Mouse (Mus musculus) heart, embryonic 15.5 days (tissue): Measurements from ENCODE around the gene Atp11a. TPM values are rescaled to one million over a fixed set of nuclear protein-coding genes. Genes with fewer than 3 reads are reported as not detected.

Experiments used
- ATAC-seq: fragments of 200-750 bp; cut with Nextera tagmentation; replicated peaks from 2 replicates; pipeline ENCODE4 v1.8.0; 2017; ENCODE audit warnings: low read depth, moderate TSS enrichment; ENCODE audit not compliant: insufficient number of reproducible peaks, insufficient read depth, low FRiP score
- H3K27ac ChIP-seq: fragments of 300-500 bp; sonication (generic); 2 replicates; pipeline ENCODE4 v1.5.1; 2015; ENCODE audit warnings: mild to moderate bottlenecking, inconsistent platforms
- H3K27me3 ChIP-seq: fragments of 300-500 bp; sonication (generic); 2 replicates; pipeline ENCODE4 v1.6.1; 2015; ENCODE audit warnings: inconsistent platforms
- H3K36me3 ChIP-seq: fragments of 300-500 bp; sonication (generic); 2 replicates; pipeline ENCODE4 v1.6.1; 2015; ENCODE audit warnings: mild to moderate bottlenecking, inconsistent platforms
- H3K4me1 ChIP-seq: fragments of 300-500 bp; sonication (generic); replicated peaks from 2 replicates; pipeline ENCODE4 v1.6.1; 2015; ENCODE audit warnings: inconsistent platforms
- H3K4me2 ChIP-seq: fragments of 300-500 bp; sonication (generic); 2 replicates; pipeline ENCODE4 v1.6.1; 2015; ENCODE audit warnings: inconsistent platforms, mild to moderate bottlenecking, moderate library complexity
- H3K4me3 ChIP-seq: fragments of 300-500 bp; sonication (generic); 2 replicates; pipeline ENCODE4 v1.5.1; 2015; ENCODE audit warnings: mild to moderate bottlenecking, inconsistent platforms
- H3K9ac ChIP-seq: fragments of 300-500 bp; sonication (generic); 2 replicates; pipeline ENCODE4 v1.6.1; 2015; ENCODE audit warnings: mild to moderate bottlenecking, inconsistent platforms
- H3K9me3 ChIP-seq: fragments of 300-500 bp; sonication (generic); replicated peaks from 2 replicates; pipeline ENCODE4 v1.6.1; 2016; ENCODE audit warnings: inconsistent platforms
- WGBS: fragments of 180-500 bp; shearing (Covaris S2); methylation state at CpG from one replicate; pipeline ENCODE4 v1.1.7; 2015; ENCODE audit warnings: mixed read lengths; 5-methylcytosine and 5-hydroxymethylcytosine counted together
- polyA plus RNA-seq: library from polyadenylated mRNA; unstranded; fragments of >200 nt; fragmentation: Nextera tagmentation; extraction: Ambion mirVana; gene quantifications from 2 replicates; pipeline ENCODE4 v1.2.1, GENCODE M21; 2015

Gene Atp11a
- polyA plus RNA-seq, result 14.1 and 15.9 TPM in 2 replicates

DNA sequence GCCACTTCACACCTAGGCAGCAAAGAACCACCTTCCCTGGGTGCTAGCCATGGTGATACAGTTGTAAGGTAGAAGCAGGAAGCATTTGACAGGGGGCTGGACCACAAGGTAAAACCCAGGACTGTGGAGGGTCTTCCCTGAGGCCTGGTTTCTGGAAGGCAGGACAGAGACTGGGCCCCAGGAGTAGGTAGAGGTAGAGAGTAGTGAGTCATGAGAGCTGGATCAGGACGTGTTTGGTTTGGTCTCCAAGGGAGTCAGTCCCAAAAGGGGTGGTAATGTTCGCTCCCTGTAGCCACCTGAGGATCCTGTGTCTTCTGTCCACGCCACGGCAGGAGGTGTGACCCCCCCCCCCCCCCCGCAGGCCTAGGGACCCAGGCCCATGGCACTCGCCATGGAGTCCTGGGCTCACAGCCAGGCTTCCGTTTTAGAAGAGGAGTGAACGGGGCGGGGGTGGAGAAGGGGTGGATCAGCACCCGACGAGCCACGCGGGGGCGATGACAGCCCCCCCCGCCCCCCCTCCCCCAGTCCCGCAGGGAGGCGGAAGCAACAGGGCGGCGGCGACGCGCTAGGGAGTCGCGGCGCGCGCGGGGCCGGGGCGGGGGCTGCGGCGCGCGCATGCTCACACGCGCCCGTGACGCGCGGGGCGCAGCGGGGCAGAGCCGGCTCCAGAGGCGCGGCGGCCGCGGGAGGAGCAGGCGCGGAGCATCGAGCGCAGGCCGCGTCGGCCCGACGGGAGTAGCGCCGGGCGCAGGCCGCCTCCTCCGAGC, at the start of gene Atp11a:
Atp11a (plus strand) TSS at position 624 of the 767 bp plus-strand sequence.
- Histone ChIP-seq H3K27me3 (no peaks in the 10 kb centered on the region), H3K27ac (peak within 1 kb of the TSS; percentile 86), H3K4me2 (peak within 1 kb of the TSS; percentile 94), H3K4me1 (peaks cover 39% of the 10 kb centered on the region), H3K4me3 (peak within 1 kb of the TSS; percentile 84), H3K9me3 (no peaks in the 10 kb centered on the region), H3K9ac (peak within 1 kb of the TSS; percentile 97), H3K36me3 (no peaks in the 10 kb centered on the region)
- 2% methylated on average over 33 of the region's 62 CpGs for WGBS
- peak; percentile 85 for ATAC-seq

DNA sequence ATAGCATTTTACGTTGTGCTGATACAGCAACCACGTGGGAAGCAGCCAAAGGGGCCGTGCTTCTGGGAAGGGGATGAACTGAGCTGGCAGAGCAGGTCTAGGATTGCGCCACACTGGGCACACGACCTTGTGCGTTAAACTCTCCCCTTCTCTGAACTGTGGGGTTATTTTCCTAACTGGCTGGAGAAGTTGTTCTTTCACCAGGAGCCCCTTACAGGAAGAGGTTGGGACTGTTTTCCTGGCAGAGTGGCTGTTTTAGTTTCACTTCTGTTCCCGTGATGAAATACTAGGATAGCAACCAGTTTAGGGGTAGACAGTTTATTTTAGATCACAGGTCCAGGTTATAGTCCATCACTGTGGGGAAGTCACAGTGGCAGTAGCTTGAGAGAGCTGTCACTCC, 45.2 kb upstream of the Atp11a start:
- no peaks in the 10 kb centered on the region for H3K36me3 ChIP-seq
- 68% methylated on average over 7 of the region's 7 CpGs for WGBS
- H3K27ac ChIP-seq, result no peak overlapping the region
- no peak overlapping the region for H3K9ac ChIP-seq
- ATAC-seq, result no peak
- no peaks in the 10 kb centered on the region for H3K4me1 ChIP-seq
- no peaks in the 10 kb centered on the region for H3K27me3 ChIP-seq
- H3K4me2 ChIP-seq, result no peak overlapping the region
- H3K4me3 ChIP-seq, result no peak overlapping the region
- H3K9me3 ChIP-seq, result no peaks in the 10 kb centered on the region

DNA sequence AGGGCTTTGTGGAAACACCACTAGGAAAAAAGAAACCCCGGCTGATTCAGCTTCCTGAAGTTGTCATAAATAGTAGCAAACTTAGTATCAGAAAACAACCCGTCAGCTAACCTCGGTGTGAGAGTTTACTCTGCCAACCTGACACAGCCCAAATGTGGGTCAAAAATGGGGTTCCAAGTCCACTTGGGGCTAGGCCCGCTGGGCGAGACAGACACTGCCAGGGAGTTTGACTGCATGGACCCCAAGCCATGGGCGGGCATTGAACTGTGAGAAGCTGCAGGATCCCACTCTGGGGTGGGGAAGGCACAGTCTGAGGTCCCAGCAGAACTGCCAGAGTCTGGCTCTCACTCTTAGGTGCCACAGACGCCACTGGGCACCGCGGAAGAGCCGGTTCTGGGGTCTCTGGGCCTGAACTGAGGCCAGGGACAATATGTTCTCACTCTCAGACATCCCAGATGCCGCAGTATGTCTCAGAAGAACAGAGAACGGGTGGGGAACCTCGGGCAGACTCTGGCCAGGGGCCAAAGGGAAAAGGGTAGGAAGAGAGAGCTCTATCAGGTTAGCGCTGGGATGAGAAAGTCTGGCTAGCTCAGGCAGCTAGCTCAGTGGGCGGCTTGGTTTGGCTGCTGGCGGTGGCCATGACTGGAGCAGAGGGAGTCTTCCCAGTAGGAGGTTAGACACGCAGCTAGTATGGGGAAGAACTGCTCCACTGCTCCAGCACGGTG, 40.8 kb upstream of the Atp11a start:
- Histone ChIP-seq H3K36me3 (no peaks in the 10 kb centered on the region), H3K27ac (no peak overlapping the region)
- WGBS, result 79% methylated on average over 18 of the region's 18 CpGs

DNA sequence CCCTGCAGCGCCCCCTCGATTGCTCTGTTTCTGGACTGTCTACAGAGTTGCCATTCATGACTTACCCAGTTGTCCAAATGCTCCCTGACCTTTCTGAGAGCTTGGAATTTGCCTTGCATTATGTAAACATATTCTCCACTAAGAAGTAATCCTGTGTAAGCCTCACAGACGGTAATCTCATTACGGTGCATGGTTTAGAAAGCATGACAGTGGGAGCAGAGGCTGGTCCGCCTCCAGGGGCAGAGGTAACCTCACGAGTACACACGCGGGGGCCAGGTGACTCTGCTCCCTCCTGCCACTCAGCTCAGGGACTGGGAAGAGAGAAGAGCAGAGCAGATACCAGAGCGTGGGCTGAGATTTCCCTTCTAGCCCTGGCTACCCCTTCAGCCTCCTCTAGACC, 37.7 kb upstream of the Atp11a start:
- Histone ChIP-seq H3K27me3 (no peaks in the 10 kb centered on the region), H3K4me3 (no peak overlapping the region), H3K4me1 (no peaks in the 10 kb centered on the region), H3K36me3 (no peaks in the 10 kb centered on the region), H3K9me3 (no peaks in the 10 kb centered on the region), H3K27ac (no peak overlapping the region), H3K9ac (no peak overlapping the region), H3K4me2 (no peak overlapping the region)
- no peak for ATAC-seq
- WGBS, result 63% methylated on average over 9 of the region's 9 CpGs

More for the DNA sequence above, 40.8 kb upstream of the Atp11a start:
- no peak for ATAC-seq
- H3K4me3 ChIP-seq, result no peak overlapping the region
- no peak overlapping the region for H3K9ac ChIP-seq
- no peaks in the 10 kb centered on the region for H3K9me3 ChIP-seq
- H3K4me1 ChIP-seq, result no peaks in the 10 kb centered on the region
- H3K27me3 ChIP-seq, result no peaks in the 10 kb centered on the region
- H3K4me2 ChIP-seq, result no peak overlapping the region

DNA sequence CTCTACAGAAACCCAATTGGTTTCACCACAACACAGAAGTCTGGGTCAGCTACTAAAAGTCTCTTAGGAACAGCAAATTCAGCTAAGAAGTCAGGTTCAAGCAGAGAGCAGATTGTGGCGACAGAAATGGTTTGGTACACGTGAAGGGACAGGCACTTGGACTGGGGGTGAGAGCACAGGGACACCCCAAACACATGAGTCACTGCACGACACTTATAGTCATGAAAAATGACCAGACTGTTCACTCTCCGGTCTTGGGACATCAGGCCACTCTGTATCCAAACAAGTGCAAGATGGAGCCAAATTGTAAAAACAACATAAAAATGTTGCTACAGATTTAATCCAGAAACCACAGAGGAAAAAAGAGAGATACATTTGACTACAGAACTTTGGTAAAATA, 28.2 kb upstream of the Atp11a start:
- H3K36me3 ChIP-seq, result no peaks in the 10 kb centered on the region
- no peaks in the 10 kb centered on the region for H3K9me3 ChIP-seq
- no peak overlapping the region for H3K9ac ChIP-seq
- 70% methylated on average over 4 of the region's 4 CpGs for WGBS
- H3K27ac ChIP-seq, result no peak overlapping the region
- H3K27me3 ChIP-seq, result no peaks in the 10 kb centered on the region
- no peaks in the 10 kb centered on the region for H3K4me1 ChIP-seq
- no peak for ATAC-seq
- H3K4me3 ChIP-seq, result no peak overlapping the region
- no peak overlapping the region for H3K4me2 ChIP-seq

DNA sequence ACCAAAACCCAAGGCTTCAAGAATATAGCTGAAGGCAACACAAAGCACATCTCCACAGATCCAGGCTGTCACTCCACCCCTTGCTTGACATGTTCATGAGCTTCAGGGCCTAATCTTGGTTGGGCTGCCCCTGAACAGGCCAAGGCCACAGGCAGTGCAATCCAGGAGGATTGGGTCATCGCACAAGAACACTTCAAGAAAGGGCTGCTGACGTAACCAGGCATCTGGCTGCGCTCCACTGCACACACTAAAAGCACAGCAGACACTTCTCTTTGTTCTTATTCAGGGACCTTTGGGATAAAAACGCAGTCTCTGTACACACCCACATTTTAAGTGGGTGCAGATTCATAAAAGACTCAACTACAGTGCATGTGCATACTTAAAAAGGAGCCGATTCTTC, 26.0 kb upstream of the Atp11a start:
- Histone ChIP-seq H3K4me2 (no peak overlapping the region), H3K4me1 (no peaks in the 10 kb centered on the region), H3K27me3 (no peaks in the 10 kb centered on the region), H3K27ac (no peak overlapping the region), H3K9ac (no peak overlapping the region), H3K36me3 (no peaks in the 10 kb centered on the region), H3K9me3 (no peaks in the 10 kb centered on the region), H3K4me3 (no peak overlapping the region)
- no peak for ATAC-seq
- WGBS, result 69% methylated on average over 5 of the region's 5 CpGs

DNA sequence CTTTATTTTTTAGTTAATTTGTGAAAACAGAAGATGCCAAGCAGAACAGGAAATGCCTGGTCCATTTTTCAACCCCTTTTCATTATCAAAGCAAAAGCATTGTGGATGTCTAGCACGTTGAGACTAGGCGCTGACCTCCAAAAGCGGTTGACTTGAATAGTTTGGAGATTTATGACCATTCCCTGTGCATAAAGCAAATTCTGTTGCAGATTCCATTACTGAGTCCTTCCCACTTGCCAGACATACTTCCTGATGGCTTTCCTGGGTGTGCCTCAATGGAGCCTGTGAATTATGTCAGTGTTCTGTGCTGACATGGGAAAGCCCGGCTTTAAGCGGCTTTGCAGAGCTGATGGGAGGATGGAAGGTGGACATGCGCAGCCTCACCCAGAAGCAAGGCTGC, 24.4 kb upstream of the Atp11a start:
- no peak overlapping the region for H3K4me2 ChIP-seq
- no peaks in the 10 kb centered on the region for H3K36me3 ChIP-seq
- no peak overlapping the region for H3K9ac ChIP-seq
- 81% methylated on average over 6 of the region's 6 CpGs for WGBS
- H3K4me1 ChIP-seq, result no peaks in the 10 kb centered on the region
- H3K9me3 ChIP-seq, result no peaks in the 10 kb centered on the region
- no peaks in the 10 kb centered on the region for H3K27me3 ChIP-seq
- no peak overlapping the region for H3K4me3 ChIP-seq
- ATAC-seq, result no peak
- H3K27ac ChIP-seq, result no peak overlapping the region

DNA sequence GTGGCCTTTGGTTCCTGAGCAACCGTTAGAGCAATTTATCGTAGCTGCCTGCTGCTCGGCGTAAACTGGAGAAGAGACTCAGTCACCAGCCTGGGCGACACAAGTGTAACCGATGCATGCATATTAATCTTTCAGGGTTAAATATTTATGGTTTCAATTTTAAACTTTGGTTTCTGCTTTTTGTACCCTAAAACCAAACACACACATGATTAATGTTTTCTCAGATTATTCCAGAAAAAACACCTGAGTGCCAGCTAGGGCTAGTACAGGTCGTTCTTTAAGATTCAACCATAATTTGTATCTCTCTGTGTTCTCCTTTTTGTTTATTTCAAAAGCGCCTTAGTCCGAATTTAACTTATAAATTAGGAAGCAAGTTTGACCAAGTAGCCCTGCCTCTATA, 17.7 kb upstream of the Atp11a start:
- H3K4me2 ChIP-seq, result no peak overlapping the region

DNA sequence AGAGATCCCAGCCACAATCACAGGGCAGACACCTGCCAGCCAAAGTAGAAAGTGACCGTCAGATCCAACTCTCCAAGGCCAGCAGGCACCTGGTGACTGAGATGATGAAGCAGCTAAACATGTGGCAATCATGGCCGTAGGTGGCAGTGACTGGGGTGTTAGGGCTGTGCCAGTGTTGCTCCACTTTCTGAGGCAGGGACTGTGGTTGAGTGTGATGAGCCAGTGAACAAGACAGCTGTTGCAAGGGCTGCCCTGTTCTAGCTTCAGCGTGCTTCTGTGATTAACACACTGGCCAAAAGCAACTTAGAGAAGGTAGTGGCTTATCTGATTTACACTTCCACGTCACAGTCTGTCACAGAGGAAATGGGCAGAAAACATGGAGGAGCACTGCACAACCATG, 13.4 kb upstream of the Atp11a start:
- no peak overlapping the region for H3K9ac ChIP-seq
- no peak overlapping the region for H3K4me2 ChIP-seq
- 71% methylated on average over 4 of the region's 4 CpGs for whole genome bisulfite sequencing
- no peak overlapping the region for H3K27ac ChIP-seq
- no peaks in the 10 kb centered on the region for H3K27me3 ChIP-seq
- H3K36me3 ChIP-seq, result no peaks in the 10 kb centered on the region
- H3K4me3 ChIP-seq, result no peak overlapping the region
- ATAC-seq, result no peak
- H3K4me1 ChIP-seq, result no peaks in the 10 kb centered on the region
- H3K9me3 ChIP-seq, result no peaks in the 10 kb centered on the region

More for the DNA sequence above, 17.7 kb upstream of the Atp11a start:
- no peak overlapping the region for H3K27ac ChIP-seq
- no peaks in the 10 kb centered on the region for H3K9me3 ChIP-seq
- peaks cover 4% of the 10 kb centered on the region for H3K27me3 ChIP-seq
- WGBS, result 87% methylated on average over 9 of the region's 9 CpGs
- no peak overlapping the region for H3K9ac ChIP-seq
- no peak for ATAC-seq
- no peaks in the 10 kb centered on the region for H3K36me3 ChIP-seq
- H3K4me1 ChIP-seq, result no peaks in the 10 kb centered on the region
- H3K4me3 ChIP-seq, result no peak overlapping the region

DNA sequence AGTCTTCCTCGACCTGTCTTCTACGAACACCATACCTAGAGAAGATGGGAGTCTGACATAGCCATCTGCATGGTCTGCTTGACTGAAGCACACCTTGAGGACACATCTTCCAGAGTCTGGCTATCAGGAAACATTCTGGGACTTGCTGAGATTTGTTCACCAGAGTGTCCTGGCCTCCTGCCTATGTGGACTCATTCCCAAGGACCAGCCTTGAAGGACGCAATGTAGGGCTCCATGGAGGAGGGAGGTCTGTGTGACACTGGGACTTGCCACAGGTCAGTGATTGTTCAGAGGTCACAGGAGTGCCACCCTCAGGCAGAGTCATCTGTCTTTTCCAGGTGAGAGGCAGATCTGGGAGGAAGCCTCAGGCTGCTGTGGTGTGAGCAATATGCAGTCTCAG, 8.6 kb upstream of the Atp11a start:
- WGBS, result 83% methylated on average over 3 of the region's 3 CpGs
- H3K4me2 ChIP-seq, result no peak overlapping the region
- no peaks in the 10 kb centered on the region for H3K36me3 ChIP-seq

DNA sequence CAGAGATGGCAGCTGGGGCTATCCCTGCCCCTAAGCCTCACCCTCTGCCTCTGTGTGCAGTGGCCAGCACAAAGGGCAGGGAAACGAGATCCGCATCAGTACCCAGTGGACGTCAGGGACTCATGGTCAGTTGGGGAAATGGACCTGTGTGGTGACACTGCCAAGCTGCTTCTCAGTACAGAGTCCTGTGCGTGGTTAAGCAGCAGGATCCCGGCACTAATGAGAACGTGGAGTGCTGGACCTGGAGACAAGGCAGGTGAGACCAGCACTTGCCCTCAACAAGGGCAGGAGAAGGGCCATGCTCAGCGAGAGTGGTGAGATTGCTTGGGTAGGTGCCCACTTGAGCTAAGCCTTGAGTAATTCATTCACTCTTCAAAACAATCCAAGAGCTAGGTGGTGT, 7.7 kb upstream of the Atp11a start:
- Histone ChIP-seq H3K9ac (no peak overlapping the region), H3K27me3 (no peaks in the 10 kb centered on the region), H3K36me3 (no peaks in the 10 kb centered on the region), H3K9me3 (no peaks in the 10 kb centered on the region), H3K4me1 (no peaks in the 10 kb centered on the region), H3K4me3 (no peak overlapping the region), H3K4me2 (no peak overlapping the region), H3K27ac (no peak overlapping the region)
- ATAC-seq, result no peak
- 87% methylated on average over 7 of the region's 7 CpGs for WGBS

More for the DNA sequence above, 8.6 kb upstream of the Atp11a start:
- no peak overlapping the region for H3K9ac ChIP-seq
- H3K4me1 ChIP-seq, result no peaks in the 10 kb centered on the region
- H3K4me3 ChIP-seq, result no peak overlapping the region
- no peak for ATAC-seq
- H3K27ac ChIP-seq, result no peak overlapping the region
- H3K27me3 ChIP-seq, result no peaks in the 10 kb centered on the region
- no peaks in the 10 kb centered on the region for H3K9me3 ChIP-seq

DNA sequence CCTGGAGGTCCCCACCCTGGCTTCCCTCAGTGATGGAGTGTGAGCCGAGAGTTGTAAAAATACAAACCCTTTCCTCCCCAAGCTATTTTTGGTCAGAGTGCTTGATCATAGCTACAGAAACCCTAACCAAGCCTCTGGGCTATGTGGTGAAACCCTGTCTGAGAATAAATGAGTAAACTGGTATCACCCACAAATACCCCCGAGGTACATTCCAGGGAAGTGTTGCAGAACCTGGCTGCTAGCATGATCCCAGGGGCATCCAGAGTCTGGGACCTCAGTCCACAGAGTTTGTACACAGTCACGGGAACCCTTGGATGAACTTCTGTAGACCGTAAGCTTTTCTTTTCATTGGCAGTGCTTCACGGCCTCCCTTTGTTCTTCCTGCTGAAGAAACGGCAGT, 3.8 kb upstream of the Atp11a start:
- H3K4me2 ChIP-seq, result no peak overlapping the region
- no peak overlapping the region for H3K27ac ChIP-seq
- H3K27me3 ChIP-seq, result no peaks in the 10 kb centered on the region
- no peaks in the 10 kb centered on the region for H3K9me3 ChIP-seq
- no peak overlapping the region for H3K4me3 ChIP-seq
- H3K36me3 ChIP-seq, result no peaks in the 10 kb centered on the region
- no peak for ATAC-seq
- H3K4me1 ChIP-seq, result peaks cover 20% of the 10 kb centered on the region
- H3K9ac ChIP-seq, result no peak overlapping the region
- WGBS, result 63% methylated on average over 6 of the region's 6 CpGs
